Mouse (Mus musculus) stomach, embryonic 16.5 days (tissue): ENCODE measurements around the gene Fam71a. TPM values are rescaled to one million over a fixed set of nuclear protein-coding genes. Genes with fewer than 3 reads are reported as not detected.

Source experiments
- ATAC-seq: fragments of 200-750 bp; cut with Nextera tagmentation; 2 replicates; pipeline ENCODE4 v1.8.0; 2017; ENCODE audit warnings: moderate number of reproducible peaks, moderate TSS enrichment; ENCODE audit not compliant: insufficient read depth, low FRiP score
- H3K27ac ChIP-seq: fragments of 300-500 bp; sonication (generic); 2 replicates; pipeline ENCODE4 v1.5.1; 2014; ENCODE audit warnings: low read length
- H3K27me3 ChIP-seq: fragments of 300-500 bp; sonication (generic); 2 replicates; pipeline ENCODE4 v1.6.1; 2014; ENCODE audit warnings: low read length, control low read depth, mixed read lengths; ENCODE audit not compliant: control insufficient read depth, insufficient read depth
- H3K36me3 ChIP-seq: fragments of 300-500 bp; sonication (generic); 2 replicates; pipeline ENCODE4 v1.6.1; 2014; ENCODE audit warnings: low read length; ENCODE audit not compliant: control insufficient read depth, insufficient read depth
- H3K4me1 ChIP-seq: fragments of 300-500 bp; sonication (generic); 2 replicates; pipeline ENCODE4 v1.6.1; 2014; ENCODE audit warnings: low read length, control low read depth, mixed read lengths; ENCODE audit not compliant: control insufficient read depth, insufficient read depth
- H3K4me2 ChIP-seq: fragments of 300-500 bp; sonication (generic); 2 replicates; pipeline ENCODE4 v1.6.1; 2014; ENCODE audit warnings: low read depth, low read length, mixed read lengths
- H3K4me3 ChIP-seq: fragments of 300-500 bp; sonication (generic); replicated peaks from 2 replicates; pipeline ENCODE4 v1.5.1; 2014; ENCODE audit warnings: mild to moderate bottlenecking, low read length
- H3K9ac ChIP-seq: fragments of 300-500 bp; sonication (generic); 2 replicates; pipeline ENCODE4 v1.6.1; 2014; ENCODE audit warnings: low read length
- H3K9me3 ChIP-seq: fragments of 300-500 bp; sonication (generic); replicated peaks from 2 replicates; pipeline ENCODE4 v1.6.1; 2016; ENCODE audit warnings: low read length, control low read depth; ENCODE audit not compliant: control insufficient read depth
- WGBS: fragments of 180-500 bp; shearing (Covaris S2); extraction: QIAGEN DNeasy Blood & Tissue Kit; methylation state at CpG from one replicate; pipeline ENCODE4 v1.1.7; 2014; 5-methylcytosine and 5-hydroxymethylcytosine counted together
- polyA plus RNA-seq: library from polyadenylated mRNA; unstranded; fragments of >200 nt; fragmentation: Nextera tagmentation; extraction: Ambion mirVana; gene quantifications from 2 replicates; pipeline ENCODE4 v1.2.1, GENCODE M21; 2015

Fam71a gene
- polyA plus RNA-seq, 1 experiment from 2014 or later, result not detected

GRCm38 (mm10) chr1:191114868-191115267 lies 49.7 kb downstream of the Fam71a start:
- no peaks in the 10 kb centered on the region for H3K36me3 ChIP-seq
- no peak overlapping the region for H3K4me3 ChIP-seq
- no peak for ATAC-seq
- no peaks in the 10 kb centered on the region for H3K4me1 ChIP-seq
- H3K27ac ChIP-seq, result no peak overlapping the region
- H3K9ac ChIP-seq, result no peak overlapping the region
- WGBS, result 68% methylated on average over 7 of the region's 7 CpGs
- no peaks in the 10 kb centered on the region for H3K9me3 ChIP-seq
- no peaks in the 10 kb centered on the region for H3K27me3 ChIP-seq
- no peak overlapping the region for H3K4me2 ChIP-seq

Other genes starting within 250 kb of the Fam71a start
- 29.9 and 30.8 TPM in 2 replicates for gene Angel2, start 239.7 kb downstream of the Fam71a start, polyA plus RNA-seq
- 15.0 and 19.2 TPM in 2 replicates for gene Vash2, start 185.5 kb downstream of the Fam71a start, polyA plus RNA-seq
- gene Flvcr1, start 138.7 kb downstream of the Fam71a start, polyA plus RNA-seq, result 3.5 and 5.1 TPM in 2 replicates
- gene Spata45, start 128.2 kb downstream of the Fam71a start, polyA plus RNA-seq, result not detected in 2 replicates
- 14.1 and 15.1 TPM in 2 replicates for gene Tatdn3, start 101.9 kb downstream of the Fam71a start, polyA plus RNA-seq
- gene Nsl1, start 101.8 kb downstream of the Fam71a start, polyA plus RNA-seq, result 15.6 and 17.9 TPM in 2 replicates
- 8.0 and 8.4 TPM in 2 replicates for gene Batf3, start 67.0 kb downstream of the Fam71a start, polyA plus RNA-seq
- 4.7 and 5.9 TPM in 2 replicates for gene Atf3, start 53.2 kb upstream of the Fam71a start, polyA plus RNA-seq
- 86.0 and 91.3 TPM in 2 replicates for gene Nenf, start 153.4 kb upstream of the Fam71a start, polyA plus RNA-seq
- gene Tmem206, start 161.1 kb upstream of the Fam71a start, polyA plus RNA-seq, result 18.2 and 18.3 TPM in 2 replicates
- 13.9 and 14.7 TPM in 2 replicates for gene Ppp2r5a, start 238.5 kb upstream of the Fam71a start, polyA plus RNA-seq